Mouse (Mus musculus) brain, embryonic 14.5 days (tissue): ENCODE data around the gene Vmn1r117.
"Not testable (repeated sequence)": the region's sequence is repeated elsewhere in the genome, so short reads cannot be mapped to it uniquely, and the experiment has no call there.

Experiments
- CTCF ChIP-seq: fragments of 200-500 bp; IDR thresholded peaks from 2 replicates; pipeline ENCODE4 v1.5.1; 2012; ENCODE audit warnings: inconsistent platforms, mild to moderate bottlenecking, moderate library complexity, borderline replicate concordance; ENCODE audit not compliant: insufficient read depth, insufficient read length; ENCODE audit errors: extremely low read depth
- POLR2A ChIP-seq: fragments of 200-500 bp; IDR thresholded peaks from 2 replicates; pipeline ENCODE4 v1.6.1; 2012; ENCODE audit warnings: mild to moderate bottlenecking, inconsistent platforms, borderline replicate concordance; ENCODE audit not compliant: poor library complexity, insufficient read depth, insufficient read length, severe bottlenecking; ENCODE audit errors: extremely low read depth

- TF ChIP-seq CTCF, POLR2A: not testable (repeated sequence)
Measured at GRCm38 (mm10) chr7:20844885-20845284, 39.0 kb downstream of the Vmn1r117 start, which contains the start of gene Vmn1r115.
